Mouse (Mus musculus) left cerebral cortex, postnatal 14 days (tissue): Measurements from ENCODE around the gene Olfr955. TPM values are rescaled to one million over a fixed set of nuclear protein-coding genes. Genes with fewer than 3 reads are reported as not detected.
A peak's percentile ranks its signal among the peaks of the same experiment; 100 is the strongest.

ENCODE experiments used
- DNase-seq, 2 experiments: peaks; one replicate each; pipeline ENCODE4 v3.0.0; 2021 to 2022; ENCODE audit warnings: low spot score in 2 of 2, mixed read lengths in 1 of 2
- intact Hi-C: fragments of 180-260 bp; cut with DNase I; formaldehyde crosslinking; loops from one replicate; pipeline ENCODE4 v1.15.1; 2025
- long read RNA-seq, 2 experiments: library from polyadenylated mRNA; stranded (forward); transcript quantifications; one replicate each; pipeline ENCODE4 v2.0.0; 2021
- total RNA-seq, 2 experiments: library from RNA; stranded (reverse); gene quantifications; 2 replicates each; pipeline ENCODE4 v1.2.3; 2021

Gene Olfr955
- total RNA-seq: not detected
- long read RNA-seq, experiment 1: 0 reads
- long read RNA-seq, experiment 2: 0 reads

DNA sequence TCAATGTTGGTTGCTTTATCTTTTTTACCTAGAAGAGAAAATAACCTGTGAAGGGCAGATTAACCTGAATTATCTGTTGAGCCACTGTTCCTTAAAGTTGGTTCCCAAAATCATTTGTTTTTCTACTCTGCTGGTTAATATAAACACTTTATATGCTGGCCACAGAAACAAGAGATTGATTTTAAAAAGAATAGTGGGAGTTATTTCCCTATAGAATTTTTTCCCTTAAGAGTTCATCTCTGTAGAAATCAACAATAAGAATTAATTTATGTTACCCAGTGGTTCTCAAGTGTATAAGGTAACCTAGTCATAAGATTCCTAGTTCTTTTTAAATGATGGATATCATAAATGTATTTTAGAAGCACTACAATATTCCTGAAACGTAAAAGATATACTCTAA is at the start of gene Olfr955:
Olfr955 (minus strand) TSS at position 101 of the 400 bp plus-strand sequence.
- intact Hi-C loops: loop anchor here (5.0 kb wide), 1 partner anchor 40 kb away; no protein-coding TSS in a partner anchor

DNA sequence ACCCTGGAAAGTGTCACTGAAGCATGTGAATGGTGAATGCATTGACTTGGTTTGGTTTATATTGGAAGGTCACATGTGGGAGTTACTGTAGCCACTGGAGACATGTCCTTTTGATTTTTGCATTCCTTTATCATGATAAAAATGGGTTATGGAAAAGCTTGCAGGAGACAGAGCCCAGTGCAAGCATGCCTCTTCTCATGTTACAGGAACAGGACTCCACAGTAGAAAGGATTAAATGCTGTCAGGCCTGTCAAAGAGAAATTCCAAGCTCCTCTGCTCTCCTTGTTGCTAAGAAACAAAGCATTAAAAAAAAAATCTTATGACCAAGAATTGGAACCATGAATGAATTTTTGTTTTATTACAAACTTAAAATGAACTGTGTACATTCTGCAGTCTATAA is 46.9 kb upstream of the Olfr955 start:
- intact Hi-C loops: loop anchor here (10.0 kb wide), 1 partner anchor 686 kb away; no protein-coding TSS in a partner anchor
- DNase-seq: no peak

More for the DNA sequence above, at the start of gene Olfr955:
- no peak for DNase-seq

DNA sequence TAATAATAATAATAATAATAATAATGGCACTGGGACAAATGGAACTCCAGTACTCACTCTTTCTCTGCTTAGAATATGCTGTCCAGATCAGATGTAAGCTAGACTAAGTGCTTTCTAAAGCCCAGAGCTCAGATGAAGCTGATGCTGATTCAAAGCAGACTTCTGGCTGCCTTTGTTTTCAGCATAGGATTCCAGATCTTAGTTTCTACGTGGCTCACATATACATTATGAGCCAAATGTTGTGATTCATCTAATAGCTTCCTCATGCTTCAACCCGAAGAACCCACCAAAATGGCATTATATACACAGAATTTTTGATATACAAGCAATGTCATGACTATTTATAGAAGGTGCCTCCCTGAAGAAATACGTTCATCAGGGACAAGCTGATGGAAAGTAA is 43.8 kb upstream of the Olfr955 start, which contains the start of gene Olfr957:
Olfr957 (minus strand) TSS at position 279 of the 400 bp plus-strand sequence.
- intact Hi-C loops: loop anchor here (10.0 kb wide), 1 partner anchor 689 kb away; no protein-coding TSS in a partner anchor
- no peak for DNase-seq

DNA sequence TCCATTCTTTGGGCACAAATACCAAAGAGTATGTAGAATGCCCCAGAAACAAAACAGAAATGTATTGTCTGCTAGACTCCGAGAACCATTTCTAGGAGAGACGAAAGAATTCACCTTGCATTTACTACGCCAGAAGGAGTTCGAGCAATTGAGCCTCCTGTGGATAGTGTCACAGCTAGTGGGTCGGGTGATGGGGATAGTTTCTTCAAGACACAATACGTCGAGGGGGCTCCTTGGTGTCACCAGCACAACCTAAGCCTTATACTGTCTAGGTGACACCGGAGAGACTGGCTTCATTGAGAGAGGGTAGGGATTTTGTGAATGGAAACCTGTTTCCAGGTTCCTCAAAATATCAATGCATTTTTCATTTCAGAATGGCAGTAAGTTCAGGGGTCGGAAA is 37.7 kb upstream of the Olfr955 start:
- intact Hi-C loops: loop anchor here (2.0 kb wide), 1 partner anchor 103 kb away; no protein-coding TSS in a partner anchor
- no peak for DNase-seq

DNA sequence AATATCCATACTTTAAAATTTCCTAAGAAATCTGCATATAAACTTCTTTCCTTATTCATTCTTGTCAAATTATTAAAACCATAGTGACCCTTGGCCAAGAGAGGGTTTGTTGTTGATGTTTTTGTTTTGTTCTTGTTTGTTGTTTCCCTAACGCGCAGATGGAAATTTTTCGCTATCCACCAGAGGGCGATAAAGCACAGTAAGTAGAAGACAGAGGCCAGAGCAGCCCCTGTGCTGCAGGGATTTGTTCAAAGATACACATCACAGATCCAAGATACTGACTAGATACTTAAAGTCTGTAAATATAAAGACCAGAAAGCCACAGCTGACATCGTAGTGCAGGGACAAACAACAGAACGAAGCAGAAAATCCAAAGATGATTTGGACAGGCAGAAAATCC is 37.3 kb upstream of the Olfr955 start:
- peak; percentile 55 to 80 for DNase-seq
- intact Hi-C loops: loop anchor here (2.0 kb wide), 1 partner anchor 104 kb away; no protein-coding TSS in a partner anchor

DNA sequence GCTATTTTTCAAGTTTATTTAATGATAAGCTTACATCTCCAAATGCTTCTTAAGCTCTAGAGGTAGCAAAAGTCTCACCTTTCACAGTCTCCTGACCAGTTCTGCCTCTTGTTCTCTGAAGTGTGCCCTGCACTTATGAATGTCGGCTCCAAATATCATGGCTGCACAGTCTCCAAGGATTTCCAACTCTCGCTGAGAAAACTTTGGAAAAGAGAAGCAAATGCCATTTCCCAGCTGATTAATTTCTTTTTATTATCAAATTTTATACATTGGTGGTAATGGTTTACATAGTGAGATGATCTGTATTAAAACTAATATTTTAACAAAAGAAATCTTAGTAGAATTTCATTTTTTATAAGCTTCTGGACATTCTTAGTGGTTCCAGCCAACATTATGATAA is 22.2 kb upstream of the Olfr955 start, which contains the start of gene Olfr44:
Olfr44 (minus strand) TSS at position 101 of the 400 bp plus-strand sequence.
- intact Hi-C loops: no loop called here
- DNase-seq: no peak

DNA sequence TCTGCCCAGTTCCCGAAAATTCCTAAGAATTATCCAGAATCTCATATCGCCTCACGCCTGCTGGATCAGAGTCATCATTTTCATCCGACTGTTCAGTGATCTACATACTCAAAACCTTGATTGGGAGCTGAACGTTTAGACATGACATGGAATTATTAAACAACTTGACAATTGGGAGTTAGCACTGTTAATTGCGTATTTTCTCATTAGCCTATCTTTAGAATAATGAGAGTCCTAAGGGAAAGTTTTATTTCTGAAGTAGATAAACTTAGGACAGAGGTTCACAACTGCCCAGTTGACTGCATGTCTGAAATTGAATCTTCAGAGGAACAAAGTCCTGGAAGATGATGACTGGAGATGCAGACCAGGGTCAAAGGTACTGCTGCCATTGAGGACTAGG is 15.3 kb downstream of the Olfr955 start, which contains the start of gene Olfr954:
Olfr954 (plus strand) TSS at position 301 of the 400 bp plus-strand sequence.
- intact Hi-C loops: no loop called here

DNA sequence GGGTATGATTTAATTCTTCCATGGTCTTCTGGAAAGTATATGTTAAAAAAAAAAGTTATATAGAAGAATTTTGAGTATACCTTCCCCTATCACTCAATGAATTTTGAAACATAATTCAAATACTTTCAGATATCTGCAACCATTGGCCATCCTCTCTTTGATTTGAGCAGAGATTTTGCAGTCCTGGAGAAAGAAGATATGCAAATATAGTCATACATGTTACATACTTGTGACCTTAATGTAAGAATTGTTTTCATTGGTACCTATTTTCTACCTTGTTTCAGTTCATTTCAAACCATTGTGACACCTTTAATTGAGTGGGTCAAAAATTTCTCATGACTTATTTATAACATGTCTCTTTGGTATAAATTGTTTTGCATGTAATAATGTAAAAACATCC is 44.7 kb downstream of the Olfr955 start, which contains the start of gene Olfr952:
Olfr952 (minus strand) TSS at position 101 of the 400 bp plus-strand sequence.
- DNase-seq: no peak
- intact Hi-C loops: no loop called here

More for the DNA sequence above, 15.3 kb downstream of the Olfr955 start, which contains the start of gene Olfr954:
- DNase-seq: no peak

Other genes starting within 250 kb of the Olfr955 start
- gene Olfr1537, start 221.9 kb downstream of the Olfr955 start, total RNA-seq: not detected
- gene Olfr945, start 195.1 kb downstream of the Olfr955 start, total RNA-seq: not detected
- not detected for gene Olfr948, start 145.9 kb downstream of the Olfr955 start, total RNA-seq
- not detected for gene Olfr951, start 84.5 kb downstream of the Olfr955 start, total RNA-seq
- not detected for gene Olfr952, start 44.8 kb downstream of the Olfr955 start, total RNA-seq
- gene Olfr954, start 15.2 kb downstream of the Olfr955 start, total RNA-seq: not detected
- not detected for gene Olfr44, start 22.1 kb upstream of the Olfr955 start, total RNA-seq
- gene Olfr957, start 43.9 kb upstream of the Olfr955 start, total RNA-seq: not detected
- not detected for gene Olfr958, start 82.1 kb upstream of the Olfr955 start, total RNA-seq
- gene Olfr959, start 103.6 kb upstream of the Olfr955 start, total RNA-seq: not detected
- 10 to 100 TPM in 1 of 2 experiments, 1 to 10 TPM in 1; 6.5 to 13.9 TPM for gene AW551984, start 132.5 kb upstream of the Olfr955 start, total RNA-seq
- gene Olfr148, start 138.7 kb upstream of the Olfr955 start, total RNA-seq: not detected
- not detected for gene Olfr960, start 149.4 kb upstream of the Olfr955 start, total RNA-seq
- gene Olfr961, start 173.1 kb upstream of the Olfr955 start, total RNA-seq: not detected
- not detected for gene Olfr963, start 195.3 kb upstream of the Olfr955 start, total RNA-seq
- gene Olfr149, start 235.2 kb upstream of the Olfr955 start, total RNA-seq: not detected
- not detected for gene Olfr965, start 239.4 kb upstream of the Olfr955 start, total RNA-seq